Mouse (Mus musculus) megakaryocyte, embryonic 14.5 days (primary cell): ENCODE data around the gene Cul4b.

Experiments
- FLI1 ChIP-seq: IDR thresholded peaks from 2 replicates; pipeline ENCODE4 v1.6.1; 2012; ENCODE audit warnings: low read length, inconsistent platforms, mixed read lengths
- GATA1 ChIP-seq: IDR thresholded peaks from 3 replicates; pipeline ENCODE4 v1.6.1; 2012; ENCODE audit warnings: mixed read lengths, low read length, inconsistent platforms, borderline replicate concordance

- TF ChIP-seq FLI1 (no peak), GATA1 (no peak)
Observed at GRCm38 (mm10) chrX:38581140-38581539, 5.1 kb upstream of the Cul4b start.
